Mouse (Mus musculus) embryonic facial prominence, embryonic 11.5 days (tissue): ENCODE measurements at regions not wholly inside any gene's neighbourhood (a gene's known extent, or its start where the extent isn't known, plus 50 kb on each side); places are given as distances from the start of the nearest gene placed in this dataset.
A peak's percentile ranks its signal among the peaks of the same experiment; 100 is the strongest.

Experiments
- ATAC-seq: fragments of 200-750 bp; cut with Nextera tagmentation; replicated peaks from 2 replicates; pipeline ENCODE4 v1.8.0; 2017; ENCODE audit warnings: low read depth; ENCODE audit not compliant: insufficient number of reproducible peaks, low FRiP score, low TSS enrichment
- DNase-seq: peaks from one replicate; pipeline ENCODE4 v3.0.0-alpha.2; 2015; ENCODE audit warnings: low spot score
- H3K27ac ChIP-seq: fragments of 300-500 bp; sonication (generic); replicated peaks from 2 replicates; pipeline ENCODE4 v1.5.1; 2014; ENCODE audit warnings: mild to moderate bottlenecking, low read depth, low read length, control low read depth
- H3K27me3 ChIP-seq: fragments of 300-500 bp; sonication (generic); 2 replicates; pipeline ENCODE4 v1.6.1; 2014; ENCODE audit warnings: mild to moderate bottlenecking, low read length, moderate library complexity, mixed read lengths; ENCODE audit not compliant: control insufficient read depth, insufficient read depth
- H3K36me3 ChIP-seq: fragments of 300-500 bp; sonication (generic); replicated peaks from 2 replicates; pipeline ENCODE4 v1.6.1; 2014; ENCODE audit warnings: low read depth, mild to moderate bottlenecking, low read length, moderate library complexity, mixed read lengths; ENCODE audit not compliant: control insufficient read depth, insufficient read depth
- H3K4me1 ChIP-seq: fragments of 300-500 bp; sonication (generic); 2 replicates; pipeline ENCODE4 v1.6.1; 2014; ENCODE audit warnings: low read length, mixed read lengths; ENCODE audit not compliant: control insufficient read depth, insufficient read depth
- H3K4me2 ChIP-seq: fragments of 300-500 bp; sonication (generic); 2 replicates; pipeline ENCODE4 v1.6.1; 2014; ENCODE audit warnings: low read depth, mild to moderate bottlenecking, control low read depth, low read length, moderate library complexity
- H3K4me3 ChIP-seq: fragments of 300-500 bp; sonication (generic); 2 replicates; pipeline ENCODE4 v1.5.1; 2014; ENCODE audit warnings: low read depth, low read length, control low read depth
- H3K9ac ChIP-seq: fragments of 300-500 bp; sonication (generic); replicated peaks from 2 replicates; pipeline ENCODE4 v1.6.1; 2014; ENCODE audit warnings: mild to moderate bottlenecking, control low read depth, low read length
- H3K9me3 ChIP-seq: fragments of 300-500 bp; sonication (generic); replicated peaks from 2 replicates; pipeline ENCODE4 v1.6.1; 2016; ENCODE audit warnings: mild to moderate bottlenecking, low read length, inconsistent platforms, mixed read lengths; ENCODE audit not compliant: control insufficient read depth
- WGBS: fragments of 180-500 bp; shearing (Covaris S2); extraction: QIAGEN DNeasy Blood & Tissue Kit; methylation state at CpG from one replicate; pipeline ENCODE4 v1.1.7; 2014; 5-methylcytosine and 5-hydroxymethylcytosine counted together

- Histone ChIP-seq H3K9ac (no peak overlapping the region), H3K9me3 (no peaks in the 10 kb centered on the region), H3K36me3 (no peaks in the 10 kb centered on the region), H3K4me3 (no peak overlapping the region), H3K27me3 (no peaks in the 10 kb centered on the region), H3K4me1 (no peaks in the 10 kb centered on the region), H3K27ac (no peak overlapping the region), H3K4me2 (no peak overlapping the region)
- DNase-seq (peak; percentile 47), ATAC-seq (peak; percentile 56; the same call in 1 of the 2 replicates)
- WGBS, result 50% methylated on average over 5 of the region's 5 CpGs
Observed at GRCm38 (mm10) chr12:49951821-49952220, 566.8 kb downstream of the Gm43517 start.

GRCm38 (mm10) chr12:49968072-49968471 lies 583.1 kb downstream of the Gm43517 start:
- Histone ChIP-seq H3K27me3 (no peaks in the 10 kb centered on the region), H3K4me1 (no peaks in the 10 kb centered on the region), H3K4me2 (no peak overlapping the region), H3K27ac (no peak overlapping the region), H3K4me3 (no peak overlapping the region), H3K36me3 (no peaks in the 10 kb centered on the region), H3K9me3 (no peaks in the 10 kb centered on the region), H3K9ac (no peak overlapping the region)
- WGBS, result 74% methylated on average over 1 of the region's 1 CpGs
- DNase-seq (no peak), ATAC-seq (no peak)

GRCm38 (mm10) chr12:49969546-49969945 lies 584.6 kb downstream of the Gm43517 start:
- no peak overlapping the region for H3K4me3 ChIP-seq
- H3K9ac ChIP-seq, result no peak overlapping the region
- no peaks in the 10 kb centered on the region for H3K27me3 ChIP-seq
- WGBS, result 41% methylated on average over 2 of the region's 2 CpGs
- H3K27ac ChIP-seq, result no peak overlapping the region
- DNase-seq (no peak), ATAC-seq (no peak)
- H3K4me2 ChIP-seq, result no peak overlapping the region
- no peaks in the 10 kb centered on the region for H3K36me3 ChIP-seq
- no peaks in the 10 kb centered on the region for H3K9me3 ChIP-seq
- H3K4me1 ChIP-seq, result no peaks in the 10 kb centered on the region

GRCm38 (mm10) chr12:49974591-49975323 lies 589.8 kb downstream of the Gm43517 start:
- Histone ChIP-seq H3K9me3 (no peaks in the 10 kb centered on the region), H3K27ac (no peak overlapping the region), H3K4me1 (no peaks in the 10 kb centered on the region), H3K27me3 (no peaks in the 10 kb centered on the region), H3K9ac (no peak overlapping the region), H3K36me3 (no peaks in the 10 kb centered on the region), H3K4me2 (no peak overlapping the region), H3K4me3 (no peak overlapping the region)
- WGBS, result 74% methylated on average over 2 of the region's 2 CpGs
- DNase-seq, result no peak
- ATAC-seq, result no peak

- Histone ChIP-seq H3K9ac (no peak overlapping the region), H3K4me3 (no peak overlapping the region), H3K36me3 (no peaks in the 10 kb centered on the region), H3K9me3 (no peaks in the 10 kb centered on the region), H3K27ac (no peak overlapping the region), H3K4me2 (no peak overlapping the region), H3K4me1 (no peaks in the 10 kb centered on the region), H3K27me3 (no peaks in the 10 kb centered on the region)
- WGBS, result 32% methylated on average over 1 of the region's 1 CpGs
- ATAC-seq (no peak), DNase-seq (no peak)
Observed at GRCm38 (mm10) chr12:49975553-49975952, 590.6 kb downstream of the Gm43517 start.

GRCm38 (mm10) chr12:49992501-49993079 lies 607.6 kb downstream of the Gm43517 start:
- Histone ChIP-seq H3K36me3 (no peaks in the 10 kb centered on the region), H3K4me3 (no peak overlapping the region), H3K4me2 (no peak overlapping the region), H3K9me3 (no peaks in the 10 kb centered on the region), H3K9ac (no peak overlapping the region), H3K27me3 (no peaks in the 10 kb centered on the region), H3K27ac (no peak overlapping the region), H3K4me1 (no peaks in the 10 kb centered on the region)
- WGBS, result 54% methylated on average over 7 of the region's 7 CpGs
- DNase-seq (no peak), ATAC-seq (peak; percentile 70; the same call in 1 of the 2 replicates)

GRCm38 (mm10) chr12:50038808-50039374 lies 610.0 kb downstream of the Prkd1 start:
- 92% methylated on average over 3 of the region's 3 CpGs for WGBS
- ATAC-seq (no peak), DNase-seq (no peak)
- Histone ChIP-seq H3K9me3 (no peaks in the 10 kb centered on the region), H3K36me3 (no peaks in the 10 kb centered on the region), H3K27me3 (no peaks in the 10 kb centered on the region), H3K4me3 (no peak overlapping the region), H3K9ac (no peak overlapping the region), H3K4me1 (no peaks in the 10 kb centered on the region), H3K27ac (no peak overlapping the region), H3K4me2 (no peak overlapping the region)

- WGBS, result 88% methylated on average over 2 of the region's 2 CpGs
- Histone ChIP-seq H3K4me3 (no peak overlapping the region), H3K9ac (no peak overlapping the region), H3K27me3 (no peaks in the 10 kb centered on the region), H3K9me3 (no peaks in the 10 kb centered on the region), H3K36me3 (no peaks in the 10 kb centered on the region), H3K4me1 (no peaks in the 10 kb centered on the region), H3K27ac (no peak overlapping the region), H3K4me2 (no peak overlapping the region)
- DNase-seq (no peak), ATAC-seq (no peak)
Observed at GRCm38 (mm10) chr12:50061286-50061685, 587.6 kb downstream of the Prkd1 start.
